Mouse (Mus musculus): ENCODE data around the gene Metap1.

Gene Metap1

GRCm38 (mm10) chr3:138489327-138490033 lies at the start of gene Metap1:
TSS of gene Metap1 (minus strand) at chr3:138489515.
- DNase-seq (ENCODE audit: low spot score): peak; percentile 98

- peak; percentile 31 for DNase-seq (ENCODE audit: low spot score)
Observed at GRCm38 (mm10) chr3:138536031-138536430, 46.7 kb upstream of the Metap1 start.

- no peak for DNase-seq (ENCODE audit: low spot score)
Observed at GRCm38 (mm10) chr3:138532764-138533163, 43.4 kb upstream of the Metap1 start.

GRCm38 (mm10) chr3:138531479-138532181 lies 42.3 kb upstream of the Metap1 start:
- no peak for DNase-seq (ENCODE audit: low spot score)

DNA sequence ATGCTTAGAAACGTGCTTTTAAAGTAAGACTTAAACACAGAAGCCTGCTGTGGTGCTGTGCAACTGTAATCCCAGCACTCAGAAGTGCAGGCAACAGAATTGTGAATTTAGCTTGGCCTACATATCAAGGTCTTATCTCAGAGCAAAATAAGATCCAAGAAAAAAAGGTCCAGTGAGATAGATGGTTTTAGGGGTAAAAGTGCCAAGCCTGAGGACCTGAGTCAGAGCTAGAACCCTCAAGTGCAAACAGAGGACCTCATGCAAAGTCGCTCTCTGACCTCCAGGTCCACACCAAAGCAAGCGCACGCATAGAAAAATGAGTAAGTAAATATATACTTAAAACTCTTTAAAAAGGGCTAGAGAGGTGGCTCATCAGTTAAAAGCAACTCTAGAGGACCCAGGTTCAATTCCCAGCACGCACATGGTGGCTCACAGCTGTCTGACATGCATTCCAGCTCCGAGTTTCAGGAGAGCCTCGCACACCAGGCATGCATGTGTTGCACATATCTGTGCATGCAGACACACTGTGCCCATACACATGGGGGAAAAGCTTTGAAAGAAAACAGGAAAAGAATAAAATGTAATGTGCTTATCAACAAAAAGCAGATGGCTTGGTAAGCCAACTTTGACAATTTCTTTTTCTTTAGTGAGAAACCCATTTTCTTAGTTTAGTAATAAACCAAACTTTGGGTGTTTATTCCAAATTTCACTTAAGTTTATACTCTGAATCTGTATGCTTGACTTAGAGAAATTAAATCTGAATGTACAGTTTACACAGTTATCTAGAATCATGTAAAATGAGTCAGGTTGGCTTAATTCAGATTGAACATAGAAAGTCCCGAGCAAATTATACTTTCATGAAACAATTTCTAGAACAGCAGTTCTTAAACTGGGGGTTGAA lies 41.5 kb upstream of the Metap1 start:
- DNase-seq (ENCODE audit: low spot score): peak; percentile 35

GRCm38 (mm10) chr3:138528265-138528664 lies 39.0 kb upstream of the Metap1 start:
- no peak for DNase-seq (ENCODE audit: low spot score)

- DNase-seq (ENCODE audit: low spot score): peak; percentile 86
Observed at GRCm38 (mm10) chr3:138527667-138528231, 38.4 kb upstream of the Metap1 start.

- DNase-seq (ENCODE audit: low spot score): peak; percentile 98
Observed at GRCm38 (mm10) chr3:138526916-138527666, 37.8 kb upstream of the Metap1 start.

DNA sequence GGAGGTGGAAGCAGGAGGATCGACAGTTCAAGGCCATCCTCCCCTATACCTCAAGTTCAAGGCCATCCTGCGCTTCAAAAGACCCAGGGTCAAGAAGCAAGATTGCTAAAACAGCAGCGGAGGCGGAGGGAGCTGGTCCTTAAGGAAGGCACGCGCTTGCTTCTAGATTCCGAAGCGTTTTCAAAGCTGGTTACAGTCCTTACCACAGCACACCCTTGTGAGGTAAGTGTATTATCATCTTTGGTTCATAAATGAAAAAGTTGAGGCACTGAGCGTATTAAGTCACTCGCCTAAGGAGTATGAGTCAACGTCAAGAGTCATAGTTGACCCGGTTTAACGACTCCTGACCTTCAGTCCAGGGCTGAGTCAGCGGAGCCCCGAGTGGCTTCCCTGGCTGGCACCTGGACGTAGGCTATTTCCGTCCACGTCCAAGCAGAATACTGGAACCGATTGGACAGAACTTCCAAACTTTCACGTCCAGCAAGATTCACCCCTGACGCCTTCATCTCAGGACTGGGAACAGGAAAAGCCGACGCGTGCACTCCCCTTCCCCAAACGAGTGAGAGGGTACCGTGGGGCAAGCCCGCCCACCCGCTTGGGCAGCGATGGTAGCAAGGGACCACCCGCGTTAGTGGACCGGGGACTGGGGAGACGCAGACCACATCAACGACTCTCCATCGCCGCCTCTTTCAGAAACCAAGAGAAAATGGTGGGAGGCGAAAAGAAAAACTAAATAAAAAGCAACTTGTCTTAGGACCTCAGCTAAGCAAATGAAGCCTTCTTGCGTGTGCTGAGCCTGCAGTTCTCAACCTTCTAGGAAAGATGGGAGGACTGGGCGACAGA lies 37.0 kb upstream of the Metap1 start, which contains the start of gene Eif4e:
Gene Eif4e, plus strand, starts transcription at position 107 of the 843 bp plus-strand sequence.
- DNase-seq (ENCODE audit: low spot score): peak; percentile 79

GRCm38 (mm10) chr3:138525494-138525893 lies 36.2 kb upstream of the Metap1 start:
- no peak for DNase-seq (ENCODE audit: low spot score)

DNA sequence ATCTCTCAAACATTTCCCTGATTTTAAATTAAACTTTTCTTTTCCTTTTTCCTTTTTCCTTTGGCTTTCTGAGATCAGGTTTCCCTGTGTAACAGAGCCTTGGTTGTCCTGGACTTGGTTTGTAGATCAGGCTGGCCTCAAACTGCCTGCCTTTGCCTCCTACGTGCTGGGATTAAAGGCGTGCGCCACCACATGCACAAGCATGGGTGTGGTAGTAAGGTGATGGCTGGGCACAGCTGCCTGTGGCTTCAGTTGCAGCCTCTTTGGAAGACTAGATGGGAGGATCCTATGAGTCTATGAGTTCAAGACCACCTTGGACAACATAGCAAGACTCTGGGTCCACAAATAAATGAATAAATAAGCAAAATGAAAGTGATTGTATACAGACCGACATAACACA lies 34.6 kb upstream of the Metap1 start:
- no peak for DNase-seq (ENCODE audit: low spot score)

- no peak for DNase-seq (ENCODE audit: low spot score)
Observed at GRCm38 (mm10) chr3:138519218-138519617, 29.9 kb upstream of the Metap1 start.

DNA sequence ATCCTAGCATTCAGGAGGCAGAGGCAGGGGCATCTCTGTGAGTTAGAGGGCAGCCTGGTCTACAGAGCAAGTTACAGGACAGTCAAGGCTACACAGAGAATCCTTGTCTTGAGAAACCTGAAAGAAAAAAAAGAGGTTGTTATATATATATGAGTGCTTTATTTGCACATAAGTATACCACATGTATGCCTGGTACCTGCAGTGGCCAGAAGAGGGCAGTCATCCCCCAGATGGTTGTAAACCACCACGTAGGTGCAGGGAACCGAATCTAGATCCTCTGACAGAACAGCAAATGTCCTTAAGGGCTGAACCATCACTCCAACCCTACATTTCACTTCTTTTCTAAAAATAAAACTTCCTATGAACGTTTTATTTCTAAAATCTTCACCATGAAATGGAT lies 28.6 kb upstream of the Metap1 start:
- DNase-seq (ENCODE audit: low spot score): no peak

GRCm38 (mm10) chr3:138515656-138516370 lies 26.5 kb upstream of the Metap1 start:
- DNase-seq (ENCODE audit: low spot score): no peak

DNA sequence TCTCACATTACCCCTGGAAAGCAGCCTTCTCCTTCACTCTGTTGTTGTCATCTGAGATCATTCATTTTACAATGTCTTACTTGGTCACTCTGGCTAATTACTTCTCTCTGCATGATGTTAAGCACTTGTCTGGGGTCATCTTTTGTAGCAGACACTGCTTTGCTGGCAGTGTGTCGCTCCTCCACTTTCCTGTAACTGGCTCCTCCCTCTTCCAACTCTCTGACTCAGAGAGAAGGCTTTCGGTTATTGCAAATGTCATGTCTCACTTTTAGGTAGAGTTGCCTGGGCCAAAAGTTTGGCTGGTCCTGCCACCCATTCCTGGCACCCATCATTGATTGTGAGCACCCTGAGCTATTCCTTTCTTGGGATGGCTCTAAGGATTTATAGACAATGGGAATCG lies 25.4 kb upstream of the Metap1 start:
- DNase-seq (ENCODE audit: low spot score): no peak

- no peak for DNase-seq (ENCODE audit: low spot score)
Observed at GRCm38 (mm10) chr3:138513243-138513642, 23.9 kb upstream of the Metap1 start.

GRCm38 (mm10) chr3:138510471-138510870 lies 21.2 kb upstream of the Metap1 start:
- no peak for DNase-seq (ENCODE audit: low spot score)

GRCm38 (mm10) chr3:138509581-138509980 lies 20.3 kb upstream of the Metap1 start:
- DNase-seq (ENCODE audit: low spot score): no peak

GRCm38 (mm10) chr3:138506749-138507148 lies 17.4 kb upstream of the Metap1 start:
- DNase-seq (ENCODE audit: low spot score): no peak

DNA sequence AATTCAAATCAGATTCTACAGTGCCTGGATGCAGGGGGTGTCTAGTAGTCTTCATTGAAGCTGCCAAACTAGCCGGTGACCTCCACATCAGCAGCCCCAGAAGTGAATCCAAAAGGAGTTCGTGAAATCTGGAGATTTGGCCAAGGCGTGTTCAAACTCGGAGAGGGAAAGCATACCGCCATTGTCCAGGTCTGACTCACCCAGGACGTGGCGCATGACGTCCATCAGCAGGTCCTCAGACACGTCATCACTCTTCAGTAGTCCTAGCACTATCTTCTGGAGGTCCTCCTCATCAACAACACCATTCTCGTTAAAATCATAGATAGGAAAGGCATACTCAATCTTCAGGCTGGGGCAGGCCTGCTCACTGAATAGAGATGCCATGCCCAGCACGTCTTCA lies 14.4 kb upstream of the Metap1 start:
- no peak for DNase-seq (ENCODE audit: low spot score)

Measured in yolk sac, embryonic 10.5 days (tissue).